Mouse (Mus musculus) ovary, postnatal 10 days (tissue): ENCODE results near the gene Apod.

Source experiments
- DNase-seq: peaks from one replicate; pipeline ENCODE4 v3.0.0; 2022; ENCODE audit warnings: low spot score

The Apod gene

DNA sequence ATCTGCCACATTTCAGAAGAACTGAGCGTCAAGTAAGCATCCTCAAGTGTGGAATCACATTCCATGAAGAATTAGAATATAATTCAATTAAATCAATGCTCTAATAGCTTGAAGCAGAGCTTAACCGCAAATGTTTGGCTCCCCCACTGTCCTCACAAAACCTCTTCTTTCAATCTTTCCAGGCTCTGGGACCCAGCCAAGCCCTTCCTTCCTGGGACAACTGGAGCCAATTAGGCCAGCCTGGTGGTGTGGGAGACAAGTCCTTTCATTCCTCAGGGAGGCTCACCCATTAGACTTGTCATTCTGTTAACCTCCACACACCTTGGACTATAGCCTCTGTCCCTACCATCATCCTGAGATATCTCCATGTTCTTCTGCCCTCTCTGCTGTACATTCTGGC lies 32.6 kb downstream of the Apod start:
- DNase-seq, result no peak

GRCm38 (mm10) chr16:31280176-31280575 lies 34.4 kb downstream of the Apod start:
- no peak for DNase-seq

- DNase-seq, result no peak
These were observed 36.0 kb downstream of the Apod start for GRCm38 (mm10) chr16:31278581-31278980.

GRCm38 (mm10) chr16:31278081-31278480 lies 36.5 kb downstream of the Apod start:
- DNase-seq, result no peak

GRCm38 (mm10) chr16:31276962-31277361 lies 37.6 kb downstream of the Apod start:
- DNase-seq, result no peak

GRCm38 (mm10) chr16:31276539-31276938 lies 38.1 kb downstream of the Apod start:
- no peak for DNase-seq

DNA sequence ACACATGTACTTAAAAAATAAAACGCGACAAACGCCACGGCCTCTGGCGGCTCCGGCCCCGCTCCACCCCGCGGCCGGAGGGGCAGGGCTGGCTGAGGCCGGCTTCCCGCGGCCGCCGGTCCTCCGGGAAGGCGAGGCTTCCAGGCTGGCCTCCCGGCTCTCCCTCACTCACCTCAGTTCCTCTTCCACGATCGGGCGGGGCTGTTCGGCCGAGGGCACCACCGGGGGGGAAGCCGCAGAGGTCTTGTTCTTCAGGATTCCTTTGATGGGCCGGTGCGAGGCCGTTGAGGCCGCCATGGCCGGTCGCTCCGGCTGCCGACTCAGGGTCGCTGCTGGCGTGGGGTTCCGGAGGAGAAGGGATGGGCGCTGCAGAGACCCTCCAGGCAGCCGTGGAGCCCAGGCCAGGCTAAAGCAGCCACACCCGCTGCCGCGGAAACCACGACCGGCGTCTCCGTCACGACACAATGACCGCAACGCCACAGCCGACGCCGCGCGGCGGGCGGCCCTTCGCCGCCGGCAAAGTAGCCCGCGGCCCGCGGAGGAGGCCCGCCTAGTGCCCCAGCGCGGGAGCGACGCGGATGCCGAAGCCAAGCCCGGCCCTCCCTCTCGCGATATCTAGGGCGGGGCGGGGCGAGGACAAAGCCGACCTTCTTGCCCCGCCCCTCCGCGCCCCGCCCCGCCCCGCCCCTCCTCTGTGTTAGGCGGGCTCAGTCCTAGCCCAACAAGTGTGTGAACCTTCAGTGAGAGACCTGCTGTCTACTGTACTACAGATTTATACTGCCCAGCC lies 39.7 kb downstream of the Apod start, which contains the start of gene Ppp1r2:
Gene Ppp1r2, minus strand, starts transcription at position 604 of the 787 bp plus-strand sequence.
- peak; percentile 90 for DNase-seq

DNA sequence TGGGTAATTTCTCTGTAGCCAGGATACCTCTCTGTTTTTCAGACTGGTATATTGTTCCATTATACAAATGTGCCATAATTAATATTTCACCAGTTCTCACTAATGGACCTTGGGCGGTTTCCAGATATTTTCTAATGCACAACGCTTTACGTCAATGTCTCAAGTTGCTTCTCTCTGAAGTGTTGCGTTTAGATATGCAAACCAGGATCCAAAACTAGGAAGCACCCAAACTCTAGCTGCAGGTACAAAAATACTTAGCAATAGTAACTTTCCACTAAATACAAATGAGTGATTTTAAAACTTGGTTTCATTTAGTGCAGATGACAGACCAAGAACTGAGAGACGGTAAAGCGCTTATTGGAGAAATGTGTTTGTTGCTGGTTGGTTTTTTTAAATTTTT lies 40.5 kb downstream of the Apod start:
- no peak for DNase-seq

GRCm38 (mm10) chr16:31266692-31267091 lies 47.9 kb downstream of the Apod start:
- no peak for DNase-seq

- DNase-seq, result no peak
These were observed 58.5 kb downstream of the Apod start for GRCm38 (mm10) chr16:31256151-31256550.

- DNase-seq, result no peak
These were observed 58.9 kb downstream of the Apod start for GRCm38 (mm10) chr16:31255685-31256084.

DNA sequence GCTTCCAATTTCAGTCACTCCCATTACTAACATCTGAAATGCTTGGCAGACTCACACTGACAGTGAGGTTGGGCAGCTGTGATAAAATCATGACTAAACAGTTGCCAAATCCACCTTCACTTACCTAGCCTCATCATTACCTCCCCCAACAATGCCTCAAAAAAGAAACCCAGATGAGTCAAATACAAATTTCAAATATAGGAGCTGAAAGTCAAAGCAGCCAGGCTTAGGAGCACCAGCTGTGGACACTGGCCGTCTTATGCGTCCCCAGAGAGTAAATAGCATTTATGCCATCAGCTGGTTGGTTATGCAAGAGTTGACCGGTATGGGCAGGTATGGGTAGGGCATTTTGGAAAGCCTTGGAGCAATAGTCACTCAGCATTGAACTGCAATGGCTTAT lies 65.2 kb downstream of the Apod start:
- no peak for DNase-seq

- DNase-seq, result no peak
These were observed 65.9 kb downstream of the Apod start for GRCm38 (mm10) chr16:31248717-31249116.

DNA sequence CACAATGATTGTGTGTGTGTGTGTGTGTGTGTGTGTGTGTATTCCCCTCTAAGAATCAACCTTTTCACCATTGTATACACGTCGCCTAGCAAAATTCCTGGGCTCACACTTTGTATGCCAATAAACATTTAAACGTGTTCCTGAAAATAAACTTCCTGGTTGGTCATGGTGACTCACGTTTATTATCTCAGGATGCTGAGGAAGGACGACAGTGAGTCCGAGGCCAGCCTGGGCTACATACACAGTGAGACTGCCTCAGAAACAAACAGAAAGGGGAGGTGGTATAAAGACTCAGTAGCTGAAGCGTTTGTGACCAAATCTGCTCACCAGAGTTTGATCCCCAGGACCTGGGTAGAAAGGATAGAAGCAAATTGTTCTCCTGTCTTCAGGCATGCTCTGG lies 67.2 kb downstream of the Apod start:
- DNase-seq, result no peak
